Mouse (Mus musculus): Measurements from ENCODE around the gene Phf20. TPM values are rescaled to one million over a fixed set of nuclear protein-coding genes. Genes with fewer than 3 reads are reported as not detected.
A peak's percentile ranks its signal among the peaks of the same experiment; 100 is the strongest.

Phf20 gene
- polyA plus RNA-seq, 1 experiment: 10.9 TPM

DNA sequence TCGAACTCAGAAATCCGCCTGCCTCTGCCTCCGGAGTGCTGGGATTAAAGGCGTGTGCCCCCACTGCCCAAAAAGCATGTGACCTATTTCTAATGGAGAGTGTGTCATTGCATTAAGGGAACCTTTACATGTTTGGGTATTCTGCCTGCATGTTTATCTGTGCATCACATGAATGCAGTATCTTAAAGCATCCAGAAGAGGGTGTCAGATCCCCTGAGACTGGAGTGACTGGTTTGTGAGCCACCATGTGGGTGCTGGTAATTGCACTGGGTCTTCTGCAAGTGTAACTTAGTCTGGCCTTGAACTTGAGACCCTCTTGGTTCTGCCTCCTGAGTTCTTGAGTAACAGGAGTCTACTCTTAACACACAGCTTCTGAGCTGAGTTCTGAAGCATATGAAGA lies 90.5 kb downstream of the Phf20 start:
- no peak overlapping the region for H3K27ac ChIP-seq (ENCODE audit: insufficient read depth, low read length)
- DNase-seq (ENCODE audit: low read depth in 1 of 2, low spot score in 2 of 2): no peak
- 96% methylated on average over 4 of the region's 4 CpGs for WGBS
- H3K4me3 ChIP-seq (ENCODE audit: extremely low read depth, insufficient read depth, insufficient read length): no peak overlapping the region
- H3K4me1 ChIP-seq (ENCODE audit: control insufficient read depth, insufficient read depth, insufficient read length): no peaks in the 10 kb centered on the region
- H3K27me3 ChIP-seq (ENCODE audit: control insufficient read depth, insufficient read depth, low read length): no peaks in the 10 kb centered on the region
- H3K36me3 ChIP-seq (ENCODE audit: control insufficient read depth, insufficient read depth, low read length): peaks cover 13% of the 10 kb centered on the region
- no peak for TF ChIP-seq CTCF (IDR thresholded peaks at IDR 0.05; ENCODE audit: extremely low read depth, insufficient read depth, insufficient read length, insufficient replicate concordance)
- no peak for TF ChIP-seq POLR2A (IDR thresholded peaks at IDR 0.05; ENCODE audit: low read depth, low read length)

DNA sequence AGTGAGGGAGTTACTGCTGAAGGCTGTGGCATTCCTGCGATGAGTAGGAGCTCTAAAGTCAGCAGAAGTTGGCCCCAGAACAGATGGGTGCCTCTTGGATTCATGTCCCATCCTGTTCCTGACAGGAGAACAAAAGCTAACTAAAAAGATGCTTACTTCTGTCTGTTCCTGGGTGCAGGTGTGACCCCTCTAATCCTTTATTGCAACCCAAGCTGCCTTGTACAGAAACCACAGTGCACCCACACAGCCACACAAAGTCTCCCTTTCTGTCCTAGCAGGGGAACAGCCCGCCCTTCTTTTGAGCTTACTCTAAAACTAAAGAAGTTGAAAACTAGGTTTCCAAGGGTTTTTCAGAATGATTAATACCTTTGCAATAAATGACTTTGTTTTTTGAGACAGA lies 92.0 kb downstream of the Phf20 start:
- no peak overlapping the region for H3K4me3 ChIP-seq (ENCODE audit: extremely low read depth, insufficient read depth, insufficient read length)
- DNase-seq (ENCODE audit: low read depth in 1 of 2, low spot score in 2 of 2): no peak
- TF ChIP-seq POLR2A (IDR thresholded peaks at IDR 0.05; ENCODE audit: low read depth, low read length) (no peak), CTCF (IDR thresholded peaks at IDR 0.05; ENCODE audit: extremely low read depth, insufficient read depth, insufficient read length, insufficient replicate concordance) (no peak)
- H3K27me3 ChIP-seq (ENCODE audit: control insufficient read depth, insufficient read depth, low read length): no peaks in the 10 kb centered on the region
- WGBS: 87% methylated on average over 2 of the region's 2 CpGs
- peaks cover 9% of the 10 kb centered on the region; the same call in 1 of the 2 replicates for H3K36me3 ChIP-seq (ENCODE audit: control insufficient read depth, insufficient read depth, low read length)
- peaks cover 9% of the 10 kb centered on the region; the same call in 1 of the 2 replicates for H3K4me1 ChIP-seq (ENCODE audit: control insufficient read depth, insufficient read depth, insufficient read length)
- H3K27ac ChIP-seq (ENCODE audit: insufficient read depth, low read length): no peak overlapping the region

DNA sequence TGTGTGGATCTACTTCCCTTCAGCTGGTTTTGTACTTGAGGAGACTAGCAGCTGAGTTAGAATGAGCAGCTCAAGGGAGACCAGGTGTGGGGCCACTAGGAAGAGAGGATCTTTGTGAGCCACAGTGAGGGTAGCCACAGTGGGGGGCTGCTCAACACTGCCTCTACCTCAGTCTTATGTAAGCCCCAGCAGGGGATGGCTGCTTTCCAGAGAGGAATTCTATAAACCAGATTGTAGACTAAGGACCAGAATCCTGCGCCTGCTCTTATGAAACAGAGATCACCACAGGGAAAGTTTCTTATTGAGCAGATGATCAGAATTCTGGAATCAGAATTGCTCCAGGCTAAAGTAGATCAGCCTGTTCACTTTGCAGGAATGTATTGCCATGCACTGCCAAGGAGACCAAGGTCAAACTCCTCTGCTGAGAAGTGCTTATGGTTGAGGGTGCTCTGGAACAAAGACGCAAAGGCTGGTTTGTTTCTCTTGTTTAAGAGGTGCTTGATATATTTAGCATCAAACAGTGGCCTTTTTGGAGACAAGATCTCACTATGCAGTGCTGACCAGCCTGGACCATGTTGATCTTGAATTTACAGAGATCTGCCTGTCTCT lies 93.4 kb downstream of the Phf20 start:
- Histone ChIP-seq H3K36me3 (ENCODE audit: control insufficient read depth, insufficient read depth, low read length) (peaks cover 9% of the 10 kb centered on the region; the same call in 1 of the 2 replicates), H3K27me3 (ENCODE audit: control insufficient read depth, insufficient read depth, low read length) (no peaks in the 10 kb centered on the region), H3K27ac (ENCODE audit: insufficient read depth, low read length) (no peak overlapping the region), H3K4me1 (ENCODE audit: control insufficient read depth, insufficient read depth, insufficient read length) (peaks cover 22% of the 10 kb centered on the region; the same call in 1 of the 2 replicates), H3K4me3 (ENCODE audit: extremely low read depth, insufficient read depth, insufficient read length) (no peak overlapping the region)
- TF ChIP-seq POLR2A (IDR thresholded peaks at IDR 0.05; ENCODE audit: low read depth, low read length): no peak
- no peak for TF ChIP-seq CTCF (IDR thresholded peaks at IDR 0.05; ENCODE audit: extremely low read depth, insufficient read depth, insufficient read length, insufficient replicate concordance)
- WGBS: 92% methylated on average over 2 of the region's 2 CpGs
- no peak for DNase-seq (ENCODE audit: low read depth in 1 of 2, low spot score in 2 of 2)

GRCm38 (mm10) chr2:156291998-156292397 lies 95.7 kb downstream of the Phf20 start:
- H3K27me3 ChIP-seq (ENCODE audit: control insufficient read depth, insufficient read depth, low read length): no peaks in the 10 kb centered on the region
- H3K36me3 ChIP-seq (ENCODE audit: control insufficient read depth, insufficient read depth, low read length): peaks cover 8% of the 10 kb centered on the region; the same call in 1 of the 2 replicates
- TF ChIP-seq POLR2A (IDR thresholded peaks at IDR 0.05; ENCODE audit: low read depth, low read length) (no peak), CTCF (IDR thresholded peaks at IDR 0.05; ENCODE audit: extremely low read depth, insufficient read depth, insufficient read length, insufficient replicate concordance) (no peak)
- no peak overlapping the region for H3K27ac ChIP-seq (ENCODE audit: insufficient read depth, low read length)
- peaks cover 34% of the 10 kb centered on the region for H3K4me1 ChIP-seq (ENCODE audit: control insufficient read depth, insufficient read depth, insufficient read length)
- 87% methylated on average over 1 of the region's 1 CpGs for WGBS
- no peak for DNase-seq (ENCODE audit: low read depth in 1 of 2, low spot score in 2 of 2)
- H3K4me3 ChIP-seq (ENCODE audit: extremely low read depth, insufficient read depth, insufficient read length): no peak overlapping the region

DNA sequence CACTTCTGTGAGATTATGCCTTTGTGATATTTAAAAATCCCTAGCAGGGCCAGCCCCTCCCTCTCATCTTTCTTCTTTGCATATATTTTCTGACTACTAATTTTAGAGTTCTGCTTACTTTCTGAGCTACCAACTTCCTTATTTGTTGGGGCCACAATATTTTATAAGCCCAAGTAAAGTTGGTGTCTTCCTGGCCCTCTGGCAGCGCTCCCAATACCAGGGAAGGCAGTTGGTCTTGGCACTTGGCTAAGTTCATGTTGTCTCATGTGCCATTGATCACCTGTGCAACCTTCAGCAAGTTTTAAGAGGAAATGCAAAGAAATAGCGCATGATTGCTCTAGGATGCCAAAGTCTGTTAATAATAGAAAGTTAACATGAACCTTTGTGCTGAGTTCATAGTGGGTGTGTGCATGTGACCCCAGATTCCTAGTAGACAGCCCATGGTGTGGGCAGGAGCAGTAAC lies 99.4 kb downstream of the Phf20 start:
- H3K36me3 ChIP-seq (ENCODE audit: control insufficient read depth, insufficient read depth, low read length): peaks cover 4% of the 10 kb centered on the region; the same call in 1 of the 2 replicates
- peak overlapping the region; percentile 95 for H3K27ac ChIP-seq (ENCODE audit: insufficient read depth, low read length)
- whole genome bisulfite sequencing: 41% methylated on average over 2 of the region's 2 CpGs
- peak; percentile 26 to 27 for DNase-seq (ENCODE audit: low read depth in 1 of 2, low spot score in 2 of 2)
- H3K4me1 ChIP-seq (ENCODE audit: control insufficient read depth, insufficient read depth, insufficient read length): peaks cover 34% of the 10 kb centered on the region
- H3K27me3 ChIP-seq (ENCODE audit: control insufficient read depth, insufficient read depth, low read length): no peaks in the 10 kb centered on the region
- H3K4me3 ChIP-seq (ENCODE audit: extremely low read depth, insufficient read depth, insufficient read length): no peak overlapping the region; the same call in 1 of the 2 replicates
- no peak for TF ChIP-seq CTCF (IDR thresholded peaks at IDR 0.05; ENCODE audit: extremely low read depth, insufficient read depth, insufficient read length, insufficient replicate concordance)
- TF ChIP-seq POLR2A (IDR thresholded peaks at IDR 0.05; ENCODE audit: low read depth, low read length): no peak

DNA sequence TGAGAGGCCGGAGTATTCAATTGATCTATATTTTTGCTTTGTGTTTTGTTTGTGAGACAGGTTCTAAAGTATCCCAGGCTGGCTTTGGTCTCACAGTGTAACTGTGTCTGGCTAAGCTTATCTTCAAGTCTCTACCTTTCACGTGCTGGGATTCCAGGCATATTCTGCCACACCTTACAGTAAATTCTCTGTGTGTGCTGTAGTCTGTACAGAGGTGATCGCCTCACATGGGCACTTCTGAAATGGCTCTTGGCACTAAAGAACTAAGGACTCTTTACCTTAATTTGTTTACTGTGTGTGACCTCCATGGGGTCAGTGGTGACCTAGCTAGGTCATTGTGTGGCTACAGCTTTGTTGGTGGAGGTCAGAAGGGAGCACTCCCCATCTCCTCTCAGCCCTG lies 99.9 kb downstream of the Phf20 start:
- Histone ChIP-seq H3K4me1 (ENCODE audit: control insufficient read depth, insufficient read depth, insufficient read length) (peaks cover 34% of the 10 kb centered on the region), H3K4me3 (ENCODE audit: extremely low read depth, insufficient read depth, insufficient read length) (no peak overlapping the region), H3K27ac (ENCODE audit: insufficient read depth, low read length) (peak overlapping the region; percentile 95), H3K36me3 (ENCODE audit: control insufficient read depth, insufficient read depth, low read length) (peaks cover 6% of the 10 kb centered on the region; the same call in 1 of the 2 replicates), H3K27me3 (ENCODE audit: control insufficient read depth, insufficient read depth, low read length) (no peaks in the 10 kb centered on the region)
- no peak for DNase-seq (ENCODE audit: low read depth in 1 of 2, low spot score in 2 of 2)
- 71% methylated on average over 3 of the region's 3 CpGs for WGBS
- no peak for TF ChIP-seq POLR2A (IDR thresholded peaks at IDR 0.05; ENCODE audit: low read depth, low read length)
- no peak for TF ChIP-seq CTCF (IDR thresholded peaks at IDR 0.05; ENCODE audit: extremely low read depth, insufficient read depth, insufficient read length, insufficient replicate concordance)

- Histone ChIP-seq H3K4me3 (ENCODE audit: extremely low read depth, insufficient read depth, insufficient read length) (no peak overlapping the region), H3K36me3 (ENCODE audit: control insufficient read depth, insufficient read depth, low read length) (peaks cover 6% of the 10 kb centered on the region; the same call in 1 of the 2 replicates), H3K4me1 (ENCODE audit: control insufficient read depth, insufficient read depth, insufficient read length) (peaks cover 29% of the 10 kb centered on the region), H3K27ac (ENCODE audit: insufficient read depth, low read length) (no peak overlapping the region), H3K27me3 (ENCODE audit: control insufficient read depth, insufficient read depth, low read length) (no peaks in the 10 kb centered on the region)
- DNase-seq (ENCODE audit: low read depth in 1 of 2, low spot score in 2 of 2): no peak
- WGBS: 79% methylated on average over 3 of the region's 3 CpGs
- no peak for TF ChIP-seq POLR2A (IDR thresholded peaks at IDR 0.05; ENCODE audit: low read depth, low read length)
Measured at GRCm38 (mm10) chr2:156297653-156298052, 101.4 kb downstream of the Phf20 start.

Measured in spleen, adult 2 months (tissue).